Mouse (Mus musculus) heart, embryonic 14.5 days (tissue): ENCODE measurements around the gene Zbtb9. TPM values are rescaled to one million over a fixed set of nuclear protein-coding genes. Genes with fewer than 3 reads are reported as not detected.

Source experiments
- ATAC-seq: fragments of 200-750 bp; cut with Nextera tagmentation; 2 replicates; pipeline ENCODE4 v1.8.0; 2017; ENCODE audit warnings: low read depth, moderate TSS enrichment; ENCODE audit not compliant: insufficient number of reproducible peaks, insufficient read depth, low FRiP score
- H3K27ac ChIP-seq, 2 experiments: fragments of 200-500 bp in 1 of 2; fragments of 300-500 bp in 1 of 2; sonication (generic) in 1 of 2; replicated peaks in 1 of 2; 2 replicates each; pipeline ENCODE4 v1.5.1; 2012 to 2014; ENCODE audit warnings: low read depth in 2 of 2, low read length in 2 of 2, control low read depth in 1 of 2, mild to moderate bottlenecking in 1 of 2, mixed read lengths in 1 of 2; ENCODE audit not compliant: control insufficient read depth in 1 of 2, insufficient read depth in 1 of 2
- H3K27me3 ChIP-seq: fragments of 300-500 bp; sonication (generic); 2 replicates; pipeline ENCODE4 v1.6.1; 2014; ENCODE audit warnings: mild to moderate bottlenecking, low read length, control low read depth; ENCODE audit not compliant: control insufficient read depth, insufficient read depth
- H3K36me3 ChIP-seq: fragments of 300-500 bp; sonication (generic); 2 replicates; pipeline ENCODE4 v1.6.1; 2014; ENCODE audit warnings: mild to moderate bottlenecking, control low read depth, low read length, mixed read lengths; ENCODE audit not compliant: control insufficient read depth, insufficient read depth
- H3K4me1 ChIP-seq, 2 experiments: fragments of 200-500 bp in 1 of 2; fragments of 300-500 bp in 1 of 2; sonication (generic) in 1 of 2; 2 replicates each; pipeline ENCODE4 v1.6.1; 2012 to 2014; ENCODE audit warnings: low read length in 2 of 2, control low read depth in 1 of 2, mixed read lengths in 1 of 2; ENCODE audit not compliant: control insufficient read depth in 2 of 2, insufficient read depth in 2 of 2
- H3K4me2 ChIP-seq: fragments of 300-500 bp; sonication (generic); 2 replicates; pipeline ENCODE4 v1.6.1; 2014; ENCODE audit warnings: mild to moderate bottlenecking, low read length
- H3K4me3 ChIP-seq, 2 experiments: fragments of 200-500 bp in 1 of 2; fragments of 300-500 bp in 1 of 2; sonication (generic) in 1 of 2; 2 replicates each; pipeline ENCODE4 v1.5.1; 2012 to 2014; ENCODE audit warnings: low read length in 2 of 2, mild to moderate bottlenecking in 2 of 2, control low read depth in 1 of 2, low read depth in 1 of 2, moderate library complexity in 1 of 2; ENCODE audit not compliant: control insufficient read depth in 1 of 2, insufficient read depth in 1 of 2
- H3K9ac ChIP-seq: fragments of 300-500 bp; sonication (generic); 2 replicates; pipeline ENCODE4 v1.6.1; 2014; ENCODE audit warnings: mild to moderate bottlenecking, low read length
- H3K9me3 ChIP-seq: fragments of 300-500 bp; sonication (generic); 2 replicates; pipeline ENCODE4 v1.6.1; 2016; ENCODE audit warnings: low read length, control low read depth; ENCODE audit not compliant: control insufficient read depth
- WGBS: fragments of 180-500 bp; shearing (Covaris S2); extraction: QIAGEN DNeasy Blood & Tissue Kit; methylation state at CpG from one replicate; pipeline ENCODE4 v1.1.7; 2014; 5-methylcytosine and 5-hydroxymethylcytosine counted together
- polyA plus RNA-seq: library from polyadenylated mRNA; unstranded; fragments of >200 nt; fragmentation: Nextera tagmentation; extraction: Ambion mirVana; gene quantifications from 2 replicates; pipeline ENCODE4 v1.2.1, GENCODE M21; 2014

Zbtb9 gene
- polyA plus RNA-seq, 1 experiment from 2014 or later = 6.8 TPM

- Histone ChIP-seq H3K36me3 (peaks cover 17% of the 10 kb centered on the region), H3K27me3 (no peaks in the 10 kb centered on the region), H3K4me2 (peak within 1 kb of the TSS; percentile 70), H3K4me1 (peaks cover 22 to 37% of the 10 kb centered on the region in 2 experiments), H3K27ac (peak within 1 kb of the TSS; percentile 87 to 91), H3K4me3 (peak within 1 kb of the TSS; percentile 53 to 70), H3K9me3 (no peaks in the 10 kb centered on the region), H3K9ac (peak within 1 kb of the TSS; percentile 81)
- no peak for ATAC-seq
- WGBS = 2% methylated on average over 20 of the region's 24 CpGs
Measured at GRCm38 (mm10) chr17:26941031-26941789, 31.8 kb upstream of the Zbtb9 start, which contains the start of gene Syngap1. TSS of gene Syngap1 (plus strand) at chr17:26941253.

- peaks cover 22 to 42% of the 10 kb centered on the region in 2 experiments for H3K4me1 ChIP-seq
Measured at GRCm38 (mm10) chr17:26941841-26942570, 31.0 kb upstream of the Zbtb9 start.

GRCm38 (mm10) chr17:26945824-26946495 lies 27.0 kb upstream of the Zbtb9 start:
- Histone ChIP-seq H3K4me3 (peak overlapping the region; percentile 49 to 51), H3K4me2 (peak overlapping the region; percentile 92), H3K9ac (peak overlapping the region; percentile 88), H3K27ac (peak overlapping the region; percentile 60 to 84), H3K27me3 (no peaks in the 10 kb centered on the region), H3K4me1 (peaks cover 17 to 47% of the 10 kb centered on the region in 2 experiments), H3K36me3 (no peaks in the 10 kb centered on the region), H3K9me3 (no peaks in the 10 kb centered on the region)
- 30% methylated on average over 13 of the region's 13 CpGs for WGBS
- ATAC-seq = no peak

More at GRCm38 (mm10) chr17:26941841-26942570, 31.0 kb upstream of the Zbtb9 start:
- Histone ChIP-seq H3K9ac (peak overlapping the region; percentile 68), H3K27ac (peak overlapping the region in 1 of 2 experiments; percentile 57; a peak in 1 of 4 replicates), H3K4me3 (peak overlapping the region; percentile 42 to 44), H3K27me3 (no peaks in the 10 kb centered on the region), H3K9me3 (no peaks in the 10 kb centered on the region), H3K36me3 (peaks cover 9% of the 10 kb centered on the region), H3K4me2 (peak overlapping the region; percentile 70)
- WGBS = 28% methylated on average over 4 of the region's 4 CpGs
- ATAC-seq = no peak

- peak overlapping the region; percentile 88 for H3K9ac ChIP-seq
- H3K36me3 ChIP-seq = no peaks in the 10 kb centered on the region
- H3K27ac ChIP-seq = peak overlapping the region; percentile 60 to 84
- WGBS = 1% methylated on average over 37 of the region's 37 CpGs
- H3K27me3 ChIP-seq = no peaks in the 10 kb centered on the region
- peaks cover 20 to 50% of the 10 kb centered on the region in 2 experiments for H3K4me1 ChIP-seq
- H3K4me3 ChIP-seq = peak overlapping the region; percentile 49 to 51
- H3K4me2 ChIP-seq = peak overlapping the region; percentile 92
- no peaks in the 10 kb centered on the region for H3K9me3 ChIP-seq
- peak; percentile 40; the same call in 1 of the 2 replicates for ATAC-seq
Measured at GRCm38 (mm10) chr17:26946567-26946966, 26.4 kb upstream of the Zbtb9 start.

- 70% methylated on average over 12 of the region's 12 CpGs for WGBS
- H3K9ac ChIP-seq = no peak overlapping the region
- H3K36me3 ChIP-seq = no peaks in the 10 kb centered on the region
- no peaks in the 10 kb centered on the region for H3K27me3 ChIP-seq
- H3K4me3 ChIP-seq = no peak overlapping the region
- no peaks in the 10 kb centered on the region for H3K9me3 ChIP-seq
- ATAC-seq = no peak
- H3K27ac ChIP-seq = peak overlapping the region in 1 of 2 experiments; percentile 84; a peak in 2 of 4 replicates
- H3K4me2 ChIP-seq = peak overlapping the region; percentile 92
- peaks cover 26 to 57% of the 10 kb centered on the region in 2 experiments for H3K4me1 ChIP-seq
Measured at GRCm38 (mm10) chr17:26947231-26948100, 25.5 kb upstream of the Zbtb9 start.

- Histone ChIP-seq H3K9me3 (no peaks in the 10 kb centered on the region), H3K4me1 (peaks cover 36 to 68% of the 10 kb centered on the region in 2 experiments), H3K4me3 (peak overlapping the region; percentile 73 to 79), H3K4me2 (peak overlapping the region; percentile 97), H3K9ac (peak overlapping the region; percentile 82), H3K27ac (peak overlapping the region; percentile 41 to 71; a peak in 2 of 4 replicates), H3K27me3 (no peaks in the 10 kb centered on the region), H3K36me3 (no peaks in the 10 kb centered on the region)
- WGBS = under 1% methylated on average over 28 of the region's 87 CpGs
- ATAC-seq = no peak; the same call in 1 of the 2 replicates
Measured at GRCm38 (mm10) chr17:26948316-26949050, 24.5 kb upstream of the Zbtb9 start.
